Mouse (Mus musculus) T-helper 2 cell (primary cell): ENCODE data around the gene Lgi1.

Experiments used
- in situ Hi-C: fragments of 300-600 bp; cut with MboI, MseI; formaldehyde crosslinking; loops from one replicate; pipeline ENCODE4 v1.15.1; 2025; ENCODE audit warnings: high pct_unique_total_duplicates

Gene Lgi1

GRCm38 (mm10) chr19:38359287-38359686 lies 95.0 kb downstream of the Lgi1 start:
- in situ Hi-C loops, result loop anchor here (5.0 to 25.0 kb wide), 2 partner anchors 122 to 397 kb away; no protein-coding TSS in a partner anchor
